8 mouse cellular contexts compared by ENCODE assay signal in genomic region chr17:80255208-80255607, GRCm38 (mm10). TPM values are rescaled to one million over a fixed set of nuclear protein-coding genes. Genes with fewer than 3 reads are reported as not detected.
A peak's percentile ranks its signal among the peaks of the same experiment; 100 is the strongest.
DNase-seq lines count a peak whose midpoint lies in the region; ATAC-seq lines count a peak whose summit lies in the region.

No protein-coding gene starts in this region.

- H3K9ac ChIP-seq in intestine, embryonic 16.5 days (ENCODE audit: low read depth, low read length), result no peak overlapping the region

- H3K4me3 ChIP-seq in intestine, embryonic 16.5 days (ENCODE audit: low read length), result no peak overlapping the region

- DNase-seq in retina, postnatal 1 day, result peak; percentile 11
- DNase-seq in retina, embryonic 14.5 days (ENCODE audit: low spot score), result no peak
- peak; percentile 6 for DNase-seq in fibroblast of lung, adult 2 months (ENCODE audit: low read depth)
- DNase-seq in lung, postnatal 4 days, result peak; percentile 76 to 81
- DNase-seq in left cerebral cortex, postnatal 36 days (ENCODE audit: low spot score in 2 of 2), result no peak
- no peak for DNase-seq in spleen, postnatal 4 days (ENCODE audit: low spot score in 2 of 2)
- no peak for DNase-seq in T-cell, adult 2 months (ENCODE audit: low spot score)

- no peaks in the 10 kb centered on the region for H3K27me3 ChIP-seq in intestine, embryonic 16.5 days (replicated peaks; ENCODE audit: control insufficient read depth, insufficient read depth, low read length)

- peaks cover 3% of the 10 kb centered on the region; the same call in 1 of the 2 replicates for H3K9me3 ChIP-seq in intestine, embryonic 16.5 days (ENCODE audit: control insufficient read depth, low read length)

- H3K36me3 ChIP-seq in intestine, embryonic 16.5 days (ENCODE audit: control insufficient read depth, insufficient read depth, low read length), result peaks cover 19% of the 10 kb centered on the region

- H3K4me2 ChIP-seq in intestine, embryonic 16.5 days (ENCODE audit: low read depth, low read length), result no peak overlapping the region

- H3K4me1 ChIP-seq in intestine, embryonic 16.5 days (ENCODE audit: control insufficient read depth, insufficient read depth, low read length), result peaks cover 10% of the 10 kb centered on the region; the same call in 1 of the 2 replicates

- 23% methylated on average over 13 of the region's 13 CpGs for WGBS in intestine, embryonic 16.5 days

- peak overlapping the region; percentile 53; the same call in 1 of the 2 replicates for H3K27ac ChIP-seq in intestine, embryonic 16.5 days (ENCODE audit: low read length)

- intact Hi-C loops in left cerebral cortex, postnatal 36 days (cut with DNase I), result no loop called here

- peak; percentile 93 for ATAC-seq in intestine, embryonic 16.5 days

RNA-seq across cellular contexts. Expression of gene Gemin6, which starts 31.0 kb away (rescaled TPM):
- polyA plus RNA-seq in intestine, embryonic 16.5 days (2015; fragmentation: Nextera tagmentation; extraction: Ambion mirVana), result 38.5 and 44.4 TPM in 2 replicates
- 1 to 10 TPM; 6.2 to 6.6 TPM for total RNA-seq in left cerebral cortex, postnatal 36 days (2021)

RNA-seq across cellular contexts. Expression of gene Morn2, which starts 34.8 kb away (rescaled TPM):
- 21.1 and 21.8 TPM in 2 replicates for polyA plus RNA-seq in intestine, embryonic 16.5 days (2015; fragmentation: Nextera tagmentation; extraction: Ambion mirVana)
- total RNA-seq in left cerebral cortex, postnatal 36 days (2021), result 10 to 100 TPM; 16.5 to 18.3 TPM

RNA-seq across cellular contexts. Expression of gene Dhx57, which starts 35.1 kb away (rescaled TPM):
- 10.0 and 10.3 TPM in 2 replicates for polyA plus RNA-seq in intestine, embryonic 16.5 days (2015; fragmentation: Nextera tagmentation; extraction: Ambion mirVana)
- 10 to 100 TPM; 35.8 to 46.1 TPM for total RNA-seq in left cerebral cortex, postnatal 36 days (2021)

RNA-seq across cellular contexts. Expression of gene Ttc39d, which starts 47.9 kb away (rescaled TPM):
- 0.07 TPM in 1 of 2 replicates, not detected in the other for polyA plus RNA-seq in intestine, embryonic 16.5 days (2015; fragmentation: Nextera tagmentation; extraction: Ambion mirVana)
- under 1 TPM in 1 of 2 experiments, not detected in 1; 0.43 TPM for total RNA-seq in left cerebral cortex, postnatal 36 days (2021)

RNA-seq across cellular contexts. Expression of gene Srsf7, which starts 48.1 kb away (rescaled TPM):
- 415 and 476 TPM in 2 replicates for polyA plus RNA-seq in intestine, embryonic 16.5 days (2015; fragmentation: Nextera tagmentation; extraction: Ambion mirVana)
- total RNA-seq in left cerebral cortex, postnatal 36 days (2021), result 100 to 1,000 TPM in 1 of 2 experiments, 10 to 100 TPM in 1; 86.3 to 112 TPM

Comparison
In these comparisons a context has a peak if more than half of its experiments do, and no peak if none do; other contexts are left out.
1. DNase-seq: peak in retina, postnatal 1 day (single experiment), fibroblast of lung, adult 2 months (single experiment) and lung, postnatal 4 days (2 of 2); none in retina, embryonic 14.5 days (single experiment), left cerebral cortex, postnatal 36 days (0 of 2), spleen, postnatal 4 days (0 of 2) and T-cell, adult 2 months (single experiment).